Mouse (Mus musculus) right cerebral cortex, postnatal 36 days (tissue): ENCODE data around the gene Gm21854.
"Not testable (repeated sequence)": the region's sequence is repeated elsewhere in the genome, so short reads cannot be mapped to it uniquely, and the experiment has no call there.

ENCODE experiments used
- DNase-seq, 2 experiments: peaks; one replicate each; pipeline ENCODE4 v3.0.0; 2022; ENCODE audit warnings: low spot score in 2 of 2, mixed read lengths in 1 of 2

The Gm21854 gene

GRCm38 (mm10) chrY:5656686-5657085, at the start of gene Gm21854:
Gene Gm21854 (plus strand): TSS chrY:5656986.
- not testable (repeated sequence) for DNase-seq
